Mouse (Mus musculus) forebrain, postnatal 0 days (tissue): ENCODE data around the gene Elp1. TPM values are rescaled to one million over a fixed set of nuclear protein-coding genes. Genes with fewer than 3 reads are reported as not detected.

Experiments
- ATAC-seq: fragments of 200-750 bp; cut with Nextera tagmentation; 2 replicates; pipeline ENCODE4 v1.8.0; 2017; ENCODE audit warnings: mild to moderate bottlenecking, moderate library complexity
- DNase-seq: peaks from one replicate; pipeline ENCODE4 v3.0.0-alpha.2; 2015
- H3K27ac ChIP-seq: fragments of 300-500 bp; sonication (generic); 2 replicates; pipeline ENCODE4 v1.5.1; 2014; ENCODE audit warnings: low read depth, mild to moderate bottlenecking, antibody characterized with exemption, low read length, moderate library complexity, mixed read lengths
- H3K27me3 ChIP-seq: fragments of 300-500 bp; sonication (generic); 2 replicates; pipeline ENCODE4 v1.6.1; 2014; ENCODE audit warnings: mild to moderate bottlenecking, low read length, mixed read lengths; ENCODE audit not compliant: insufficient read depth
- H3K36me3 ChIP-seq: fragments of 300-500 bp; sonication (generic); 2 replicates; pipeline ENCODE4 v1.6.1; 2014; ENCODE audit warnings: mild to moderate bottlenecking, moderate library complexity; ENCODE audit not compliant: insufficient read depth
- H3K4me1 ChIP-seq: fragments of 300-500 bp; sonication (generic); 2 replicates; pipeline ENCODE4 v1.6.1; 2014; ENCODE audit warnings: antibody characterized with exemption; ENCODE audit not compliant: insufficient read depth
- H3K4me2 ChIP-seq: fragments of 300-500 bp; sonication (generic); 2 replicates; pipeline ENCODE4 v1.6.1; 2014; ENCODE audit warnings: low read depth, mild to moderate bottlenecking, moderate library complexity
- H3K4me3 ChIP-seq: fragments of 300-500 bp; sonication (generic); 2 replicates; pipeline ENCODE4 v1.5.1; 2014; ENCODE audit warnings: low read depth, low read length, mixed read lengths
- H3K9ac ChIP-seq: fragments of 300-500 bp; sonication (generic); 2 replicates; pipeline ENCODE4 v1.6.1; 2014; ENCODE audit warnings: mild to moderate bottlenecking
- H3K9me3 ChIP-seq: fragments of 300-500 bp; sonication (generic); 2 replicates; pipeline ENCODE4 v1.6.1; 2016; ENCODE audit warnings: low read length
- CTCF ChIP-seq: sonication (generic); IDR thresholded peaks from 2 replicates; pipeline ENCODE4 v1.5.1; 2016; ENCODE audit warnings: antibody characterized with exemption, control low read depth, low read depth
- WGBS: fragments of 180-500 bp; shearing (Covaris S2); extraction: QIAGEN DNeasy Blood & Tissue Kit; methylation state at CpG from one replicate; pipeline ENCODE4 v1.1.7; 2014; 5-methylcytosine and 5-hydroxymethylcytosine counted together
- polyA plus RNA-seq: library from polyadenylated mRNA; unstranded; fragments of >200 nt; fragmentation: Nextera tagmentation; extraction: Ambion mirVana; gene quantifications from 2 replicates; pipeline ENCODE4 v1.2.1, GENCODE M21; 2015
- total RNA-seq: library from RNA; depleted of rRNA; stranded (reverse); fragments of >200 nt; gene quantifications from 2 replicates; pipeline ENCODE4 v1.2.3, GENCODE M21; 2014

Gene Elp1
- total and polyA plus RNA-seq, 2 experiments from 2014 or later: 44.8 to 98.1 TPM

DNA sequence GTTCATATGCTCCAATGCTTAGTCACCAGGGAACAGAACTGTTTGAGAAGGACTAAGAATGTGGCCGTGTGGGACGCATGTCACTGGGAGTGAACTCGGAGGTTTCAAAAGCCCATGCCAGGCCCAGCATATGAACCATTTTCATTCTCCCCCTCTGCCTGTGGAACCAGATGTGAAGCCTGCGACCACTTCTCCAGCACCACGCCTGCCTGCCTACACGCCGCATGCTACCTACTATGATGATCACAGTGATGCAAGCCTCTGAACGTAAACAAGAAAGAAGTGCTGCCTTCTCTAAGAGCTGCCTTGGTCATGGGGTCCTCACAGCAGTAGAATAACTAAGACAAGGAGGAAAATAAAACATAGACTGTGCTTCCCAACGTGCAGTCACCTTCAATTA, 54.7 kb downstream of the Elp1 start:
- TF ChIP-seq CTCF: no peak
- 97% methylated on average over 9 of the region's 9 CpGs for WGBS
- Histone ChIP-seq H3K4me3 (no peak overlapping the region), H3K4me2 (no peak overlapping the region), H3K9me3 (no peaks in the 10 kb centered on the region), H3K4me1 (no peaks in the 10 kb centered on the region), H3K9ac (no peak overlapping the region), H3K36me3 (peaks cover 45% of the 10 kb centered on the region), H3K27me3 (no peaks in the 10 kb centered on the region), H3K27ac (no peak overlapping the region)
- ATAC-seq (no peak), DNase-seq (no peak)

DNA sequence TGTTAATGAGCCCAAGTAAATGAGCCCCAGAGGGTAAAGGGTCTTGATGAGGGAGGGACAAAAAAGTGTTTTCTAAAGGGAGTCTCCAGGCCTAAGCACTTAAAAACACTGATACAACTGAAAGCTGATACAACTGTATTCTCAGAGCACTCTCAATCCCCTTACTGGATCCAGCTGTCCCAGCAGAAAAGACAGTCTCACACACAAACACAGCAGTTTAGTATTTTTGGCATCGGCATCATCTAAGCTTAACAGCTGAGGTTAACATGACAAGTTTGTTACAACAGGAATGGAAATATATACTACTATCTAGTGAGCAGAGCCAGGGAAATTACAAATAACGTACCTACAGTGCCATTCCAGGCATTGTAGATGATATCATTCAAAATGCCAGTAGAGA, 55.8 kb downstream of the Elp1 start:
- Histone ChIP-seq H3K4me1 (no peaks in the 10 kb centered on the region), H3K4me3 (no peak overlapping the region), H3K9me3 (no peaks in the 10 kb centered on the region), H3K27ac (no peak overlapping the region), H3K9ac (no peak overlapping the region), H3K36me3 (peaks cover 36% of the 10 kb centered on the region), H3K27me3 (no peaks in the 10 kb centered on the region), H3K4me2 (no peak overlapping the region)
- no peak for TF ChIP-seq CTCF
- DNase-seq (no peak), ATAC-seq (no peak)
- WGBS: 95% methylated on average over 2 of the region's 2 CpGs

GRCm38 (mm10) chr4:56743363-56744195, 58.6 kb downstream of the Elp1 start, which contains the start of gene Actl7a:
Gene Actl7a, plus strand, starts transcription at chr4:56743413.
- DNase-seq: no peak
- H3K27ac ChIP-seq: no peak within 1 kb of the TSS
- TF ChIP-seq CTCF: no peak
- WGBS: 98% methylated on average over 21 of the region's 21 CpGs
- ATAC-seq: no peak
- no peaks in the 10 kb centered on the region for H3K27me3 ChIP-seq
- peaks cover 13% of the 10 kb centered on the region for H3K36me3 ChIP-seq
- no peak within 1 kb of the TSS for H3K9ac ChIP-seq
- H3K4me1 ChIP-seq: no peaks in the 10 kb centered on the region
- H3K9me3 ChIP-seq: no peaks in the 10 kb centered on the region
- H3K4me2 ChIP-seq: no peak within 1 kb of the TSS
- no peak within 1 kb of the TSS for H3K4me3 ChIP-seq

DNA sequence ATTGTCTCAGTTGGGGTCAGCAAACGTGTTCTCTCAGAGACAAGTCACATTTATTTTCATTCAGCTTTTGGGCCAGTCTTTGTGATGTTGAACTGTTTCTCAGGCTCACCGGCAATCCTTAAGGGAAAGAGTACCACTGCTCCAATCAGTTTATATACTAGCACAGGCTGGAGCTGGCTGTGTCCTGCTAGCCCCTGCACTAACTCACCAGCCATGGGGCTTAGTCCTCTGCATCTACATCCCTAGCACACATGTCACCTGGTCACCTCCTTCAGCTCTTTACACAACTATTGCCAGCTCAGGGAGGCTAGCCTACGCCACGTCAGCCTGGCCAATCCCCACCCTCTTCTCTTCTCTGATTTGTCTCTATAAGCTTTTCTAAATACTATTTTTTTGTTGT, 59.4 kb downstream of the Elp1 start:
- ATAC-seq (no peak), DNase-seq (no peak)
- no peak for TF ChIP-seq CTCF
- 96% methylated on average over 4 of the region's 4 CpGs for WGBS
- H3K4me3 ChIP-seq: no peak overlapping the region
- peaks cover 11% of the 10 kb centered on the region for H3K36me3 ChIP-seq
- no peaks in the 10 kb centered on the region for H3K4me1 ChIP-seq
- no peak overlapping the region for H3K4me2 ChIP-seq
- H3K9ac ChIP-seq: no peak overlapping the region
- H3K9me3 ChIP-seq: no peaks in the 10 kb centered on the region
- no peak overlapping the region for H3K27ac ChIP-seq
- no peaks in the 10 kb centered on the region for H3K27me3 ChIP-seq

DNA sequence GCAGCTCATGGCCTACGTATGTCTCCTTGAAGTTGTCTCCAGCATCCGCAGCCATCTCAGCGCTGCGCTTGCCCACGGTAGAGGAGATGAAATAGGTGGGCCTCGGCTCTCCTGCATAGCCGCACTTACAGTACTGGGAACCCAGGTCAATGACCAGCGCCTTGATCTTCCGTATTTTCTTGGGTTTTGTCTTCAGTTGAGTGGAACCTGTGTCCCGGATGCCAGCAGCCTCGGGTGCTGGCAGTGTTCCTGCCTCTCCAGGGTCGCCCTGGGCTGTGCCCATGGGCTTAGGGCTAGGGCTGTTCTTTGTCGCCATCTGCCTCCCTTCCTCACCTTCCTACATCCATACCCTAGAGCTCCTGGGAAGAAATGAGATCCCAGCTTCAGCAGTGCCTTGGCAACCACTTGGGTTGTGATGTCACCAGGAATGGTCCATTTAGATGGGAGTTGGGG, 61.1 kb downstream of the Elp1 start, which contains the start of gene Actl7b:
Actl7b (minus strand) TSS at position 403 of the 453 bp plus-strand sequence.
- no peaks in the 10 kb centered on the region for H3K9me3 ChIP-seq
- H3K27ac ChIP-seq: no peak within 1 kb of the TSS
- H3K4me1 ChIP-seq: no peaks in the 10 kb centered on the region
- H3K4me3 ChIP-seq: no peak within 1 kb of the TSS
- H3K9ac ChIP-seq: no peak within 1 kb of the TSS
- no peak for TF ChIP-seq CTCF
- H3K27me3 ChIP-seq: no peaks in the 10 kb centered on the region
- 94% methylated on average over 13 of the region's 13 CpGs for WGBS
- H3K4me2 ChIP-seq: no peak within 1 kb of the TSS
- ATAC-seq: no peak
- peaks cover 11% of the 10 kb centered on the region; the same call in 1 of the 2 replicates for H3K36me3 ChIP-seq
- no peak for DNase-seq

- Histone ChIP-seq H3K4me2 (no peak overlapping the region), H3K36me3 (peaks cover 11% of the 10 kb centered on the region; the same call in 1 of the 2 replicates), H3K9me3 (no peaks in the 10 kb centered on the region), H3K27me3 (no peaks in the 10 kb centered on the region), H3K9ac (no peak overlapping the region), H3K4me1 (no peaks in the 10 kb centered on the region), H3K4me3 (no peak overlapping the region), H3K27ac (no peak overlapping the region)
- 97% methylated on average over 20 of the region's 20 CpGs for WGBS
- DNase-seq: no peak
- ATAC-seq: no peak
- no peak for TF ChIP-seq CTCF
Observed at GRCm38 (mm10) chr4:56740611-56741010, 61.5 kb downstream of the Elp1 start.

GRCm38 (mm10) chr4:56740020-56740485, 62.1 kb downstream of the Elp1 start, which contains the start of gene Gm26657:
Gene Gm26657, plus strand, starts transcription at chr4:56740070.
- Histone ChIP-seq H3K36me3 (peaks cover 11% of the 10 kb centered on the region; the same call in 1 of the 2 replicates), H3K4me2 (no peak within 1 kb of the TSS), H3K27me3 (no peaks in the 10 kb centered on the region), H3K4me1 (no peaks in the 10 kb centered on the region), H3K9me3 (no peaks in the 10 kb centered on the region), H3K27ac (no peak within 1 kb of the TSS), H3K9ac (no peak within 1 kb of the TSS), H3K4me3 (no peak within 1 kb of the TSS)
- DNase-seq (no peak), ATAC-seq (no peak)
- 91% methylated on average over 18 of the region's 18 CpGs for WGBS
- TF ChIP-seq CTCF: no peak
